Mouse (Mus musculus): Measurements from ENCODE around the gene Arhgap32.

GRCm38 (mm10) chr9:32143451-32143850, 27.5 kb downstream of the Arhgap32 start:
- TF ChIP-seq CTCF (IDR thresholded peaks at IDR 0.05; ENCODE audit: borderline replicate concordance, insufficient read depth, low read length) (no peak), POLR2A (IDR thresholded peaks at IDR 0.05; ENCODE audit: low read depth, low read length) (no peak)
